Mouse (Mus musculus) skeletal muscle tissue, adult 2 months (tissue): Measurements from ENCODE around the gene Rab11fip5.

Experiments
- DNase-seq: peaks from one replicate; pipeline ENCODE4 v3.0.0-alpha.2; 2012; ENCODE audit warnings: low read depth, low spot score

Gene Rab11fip5

GRCm38 (mm10) chr6:85373951-85374733, at the start of gene Rab11fip5:
Gene Rab11fip5 (minus strand): TSS chr6:85374634.
- no peak for DNase-seq

- DNase-seq, result no peak
These were observed 49.5 kb upstream of the Rab11fip5 start, which contains the start of gene Noto for GRCm38 (mm10) chr6:85423836-85424379. Gene Noto (plus strand): TSS chr6:85423886.

GRCm38 (mm10) chr6:85419150-85419549, 44.7 kb upstream of the Rab11fip5 start:
- no peak for DNase-seq

GRCm38 (mm10) chr6:85415829-85416228, 41.4 kb upstream of the Rab11fip5 start:
- no peak for DNase-seq

- DNase-seq, result peak; percentile 40
These were observed 36.4 kb upstream of the Rab11fip5 start for GRCm38 (mm10) chr6:85410771-85411273.

GRCm38 (mm10) chr6:85409003-85409402, 34.6 kb upstream of the Rab11fip5 start:
- DNase-seq, result no peak

- no peak for DNase-seq
These were observed 28.6 kb upstream of the Rab11fip5 start for GRCm38 (mm10) chr6:85403039-85403438.

- DNase-seq, result peak; percentile 13
These were observed 28.2 kb upstream of the Rab11fip5 start for GRCm38 (mm10) chr6:85402613-85403012.

GRCm38 (mm10) chr6:85399715-85400114, 25.3 kb upstream of the Rab11fip5 start:
- no peak for DNase-seq

- DNase-seq, result no peak
These were observed 22.7 kb upstream of the Rab11fip5 start for GRCm38 (mm10) chr6:85397165-85397564.

- no peak for DNase-seq
These were observed 20.9 kb upstream of the Rab11fip5 start for GRCm38 (mm10) chr6:85395360-85395759.

- no peak for DNase-seq
These were observed 17.4 kb upstream of the Rab11fip5 start for GRCm38 (mm10) chr6:85391803-85392202.

- no peak for DNase-seq
These were observed 14.2 kb upstream of the Rab11fip5 start for GRCm38 (mm10) chr6:85388608-85389007.

GRCm38 (mm10) chr6:85382791-85383190, 8.4 kb upstream of the Rab11fip5 start:
- DNase-seq, result no peak

GRCm38 (mm10) chr6:85381648-85382020, 7.2 kb upstream of the Rab11fip5 start:
- no peak for DNase-seq

GRCm38 (mm10) chr6:85380901-85381647, 6.6 kb upstream of the Rab11fip5 start:
- no peak for DNase-seq

- DNase-seq, result peak; percentile 83
These were observed 5.9 kb upstream of the Rab11fip5 start for GRCm38 (mm10) chr6:85380201-85380900.

GRCm38 (mm10) chr6:85378629-85379028, 4.2 kb upstream of the Rab11fip5 start:
- DNase-seq, result no peak

- no peak for DNase-seq
These were observed 3.4 kb upstream of the Rab11fip5 start for GRCm38 (mm10) chr6:85377876-85378275.

- DNase-seq, result no peak
These were observed 2.8 kb upstream of the Rab11fip5 start for GRCm38 (mm10) chr6:85377066-85377734.

GRCm38 (mm10) chr6:85374734-85375114, 290 bp upstream of the Rab11fip5 start:
- DNase-seq, result peak; percentile 91
